Mouse (Mus musculus) myocyte (in vitro differentiated cells): ENCODE measurements around the gene Rab3il1. TPM values are rescaled to one million over a fixed set of nuclear protein-coding genes. Genes with fewer than 3 reads are reported as not detected.

Source experiments
- H3K27me3 ChIP-seq: one replicate; pipeline ENCODE4 v1.6.1; 2011; ENCODE audit not compliant: control insufficient read depth, insufficient read depth, insufficient read length
- H3K36me3 ChIP-seq: one replicate; pipeline ENCODE4 v1.6.1; 2011; ENCODE audit not compliant: control insufficient read depth, insufficient read depth
- H3K4me2 ChIP-seq: one replicate; pipeline ENCODE4 v1.6.1; 2011; ENCODE audit warnings: low read depth, control low read depth
- H3K4me3 ChIP-seq: one replicate; pipeline ENCODE4 v1.5.1; 2011; ENCODE audit warnings: mild to moderate bottlenecking, control low read depth, moderate library complexity
- H3K79me2 ChIP-seq: one replicate; pipeline ENCODE4 v1.6.1; 2011; ENCODE audit not compliant: control insufficient read depth, insufficient read depth
- H3ac ChIP-seq: one replicate; pipeline ENCODE4 v1.6.1; 2011; ENCODE audit not compliant: control insufficient read depth, insufficient read length
- CEBPB ChIP-seq: IDR thresholded peaks from 2 replicates; pipeline ENCODE4 v1.6.1; 2011; ENCODE audit warnings: mild to moderate bottlenecking, moderate library complexity; ENCODE audit not compliant: poor library complexity, insufficient read depth, severe bottlenecking
- E2F4 ChIP-seq: IDR thresholded peaks from one replicate; pipeline ENCODE4 v1.6.1; 2011; ENCODE audit warnings: mild to moderate bottlenecking, control low read depth, moderate library complexity; ENCODE audit not compliant: insufficient read depth
- MAX ChIP-seq: IDR thresholded peaks from one replicate; pipeline ENCODE4 v1.6.1; 2011; ENCODE audit warnings: low read depth, mild to moderate bottlenecking, control low read depth
- MYOD1 ChIP-seq, 3 experiments: IDR thresholded peaks; one replicate each; pipeline ENCODE4 v1.6.1; 2011; ENCODE audit warnings: control low read depth in 2 of 3, low read depth in 2 of 3, mild to moderate bottlenecking in 2 of 3, moderate library complexity in 1 of 3; ENCODE audit not compliant: insufficient read length in 2 of 3, control insufficient read depth in 1 of 3
- MYOG ChIP-seq, 3 experiments: IDR thresholded peaks; one replicate each; pipeline ENCODE4 v1.6.1; 2011; ENCODE audit warnings: control low read depth in 2 of 3, low read depth in 2 of 3, mild to moderate bottlenecking in 2 of 3; ENCODE audit not compliant: insufficient read length in 2 of 3, control insufficient read depth in 1 of 3, insufficient read depth in 1 of 3
- POLR2A ChIP-seq: IDR thresholded peaks from one replicate; pipeline ENCODE4 v1.6.1; 2011; ENCODE audit warnings: low read depth, mild to moderate bottlenecking, control low read depth, moderate library complexity; ENCODE audit not compliant: insufficient read length
- POLR2AphosphoS2 ChIP-seq: IDR thresholded peaks from one replicate; pipeline ENCODE4 v1.6.1; 2011; ENCODE audit warnings: low read depth, control low read depth; ENCODE audit not compliant: insufficient read length
- REST ChIP-seq: IDR thresholded peaks from one replicate; pipeline ENCODE4 v1.6.1; 2011; ENCODE audit warnings: mild to moderate bottlenecking, control low read depth, moderate library complexity; ENCODE audit not compliant: insufficient read depth, insufficient read length
- SRF ChIP-seq: IDR thresholded peaks from one replicate; pipeline ENCODE4 v1.6.1; 2011; ENCODE audit warnings: low read depth; ENCODE audit not compliant: control insufficient read depth, insufficient read length
- TCF12 ChIP-seq: IDR thresholded peaks from one replicate; pipeline ENCODE4 v1.6.1; 2011; ENCODE audit warnings: mild to moderate bottlenecking, control low read depth; ENCODE audit not compliant: poor library complexity, insufficient read depth, severe bottlenecking
- TCF3 ChIP-seq: IDR thresholded peaks from one replicate; pipeline ENCODE4 v1.6.1; 2011; ENCODE audit warnings: low read depth, control low read depth; ENCODE audit not compliant: insufficient read length
- USF1 ChIP-seq: IDR thresholded peaks from one replicate; pipeline ENCODE4 v1.6.1; 2011; ENCODE audit warnings: low read depth, mild to moderate bottlenecking, control low read depth, moderate library complexity
- polyA plus RNA-seq: library from polyadenylated mRNA; unstranded; fragments of >200 nt; fragmentation: generic; extraction: Trizol; gene quantifications from one replicate; pipeline ENCODE4 v1.2.1, GENCODE M21; 2012; ENCODE audit warnings: missing spikeins

Gene Rab3il1
- polyA plus RNA-seq, 1 experiment: 15.2 TPM

- H3K4me2 ChIP-seq: peak overlapping the region; percentile 92
- no peak overlapping the region for H3ac ChIP-seq
- H3K79me2 ChIP-seq: peaks cover 23% of the 10 kb centered on the region
- peaks cover 27% of the 10 kb centered on the region for H3K36me3 ChIP-seq
- no peaks in the 10 kb centered on the region for H3K27me3 ChIP-seq
- no peak overlapping the region for H3K4me3 ChIP-seq
- TF ChIP-seq POLR2AphosphoS2 (peak; percentile 72), E2F4 (no peak), TCF3 (no peak), USF1 (no peak), POLR2A (peak; percentile 20), REST (no peak)
Measured at GRCm38 (mm10) chr19:9985900-9986421, 15.5 kb upstream of the Rab3il1 start.

- Histone ChIP-seq H3K27me3 (no peaks in the 10 kb centered on the region), H3K36me3 (peaks cover 27% of the 10 kb centered on the region), H3K4me2 (peak overlapping the region; percentile 44), H3K4me3 (no peak overlapping the region), H3K79me2 (peaks cover 23% of the 10 kb centered on the region), H3ac (no peak overlapping the region)
- TF ChIP-seq MYOD1 (IDR thresholded peaks at IDR 0.05; ENCODE audit: control insufficient read depth in 1 of 3, insufficient read length in 2 of 3, low read depth in 2 of 3) (peak; percentile 18 to 88 (median 82)), CEBPB (no peak), MYOG (IDR thresholded peaks at IDR 0.05; ENCODE audit: control insufficient read depth in 1 of 3, insufficient read depth in 1 of 3, insufficient read length in 2 of 3, low read depth in 2 of 3) (peak in 2 of 3 experiments; percentile 82 to 94), TCF3 (peak; percentile 57), SRF (no peak), POLR2A (peak; percentile 21), POLR2AphosphoS2 (peak; percentile 78), MAX (no peak), USF1 (no peak), REST (no peak), E2F4 (no peak), TCF12 (peak; percentile 89)
Measured at GRCm38 (mm10) chr19:9987192-9987591, 14.3 kb upstream of the Rab3il1 start.

GRCm38 (mm10) chr19:9987593-9987992 is 13.9 kb upstream of the Rab3il1 start:
- H3K4me2 ChIP-seq: peak overlapping the region; percentile 37
- no peak for TF ChIP-seq MYOG (IDR thresholded peaks at IDR 0.05; ENCODE audit: control insufficient read depth in 1 of 3, insufficient read depth in 1 of 3, insufficient read length in 2 of 3, low read depth in 2 of 3)
- peak; percentile 59 for TF ChIP-seq POLR2AphosphoS2
- no peak for TF ChIP-seq CEBPB
- no peak for TF ChIP-seq TCF12

GRCm38 (mm10) chr19:9989171-9989883 is 12.1 kb upstream of the Rab3il1 start:
- Histone ChIP-seq H3K27me3 (no peaks in the 10 kb centered on the region), H3K36me3 (peaks cover 21% of the 10 kb centered on the region), H3K79me2 (peaks cover 7% of the 10 kb centered on the region), H3K4me3 (no peak overlapping the region), H3ac (no peak overlapping the region), H3K4me2 (no peak overlapping the region)
- TF ChIP-seq TCF3: no peak
- no peak for TF ChIP-seq POLR2AphosphoS2
- TF ChIP-seq TCF12: no peak
- no peak for TF ChIP-seq USF1
- TF ChIP-seq E2F4: no peak
- no peak for TF ChIP-seq MYOG (IDR thresholded peaks at IDR 0.05; ENCODE audit: control insufficient read depth in 1 of 3, insufficient read depth in 1 of 3, insufficient read length in 2 of 3, low read depth in 2 of 3)
- no peak for TF ChIP-seq CEBPB
- no peak for TF ChIP-seq POLR2A
- no peak for TF ChIP-seq SRF
- no peak for TF ChIP-seq MYOD1 (IDR thresholded peaks at IDR 0.05; ENCODE audit: control insufficient read depth in 1 of 3, insufficient read length in 2 of 3, low read depth in 2 of 3)
- no peak for TF ChIP-seq MAX
- no peak for TF ChIP-seq REST

More at GRCm38 (mm10) chr19:9987593-9987992, 13.9 kb upstream of the Rab3il1 start:
- Histone ChIP-seq H3ac (no peak overlapping the region), H3K79me2 (peaks cover 23% of the 10 kb centered on the region), H3K27me3 (no peaks in the 10 kb centered on the region), H3K36me3 (peaks cover 27% of the 10 kb centered on the region), H3K4me3 (no peak overlapping the region)

GRCm38 (mm10) chr19:9989884-9990256 is 11.6 kb upstream of the Rab3il1 start:
- H3K27me3 ChIP-seq: no peaks in the 10 kb centered on the region

More at GRCm38 (mm10) chr19:9989884-9990256, 11.6 kb upstream of the Rab3il1 start:
- Histone ChIP-seq H3K4me3 (no peak overlapping the region), H3K79me2 (peaks cover 2% of the 10 kb centered on the region), H3K4me2 (no peak overlapping the region), H3K36me3 (peaks cover 15% of the 10 kb centered on the region), H3ac (no peak overlapping the region)
- TF ChIP-seq POLR2AphosphoS2: no peak
- no peak for TF ChIP-seq TCF3
- TF ChIP-seq MYOG (IDR thresholded peaks at IDR 0.05; ENCODE audit: control insufficient read depth in 1 of 3, insufficient read depth in 1 of 3, insufficient read length in 2 of 3, low read depth in 2 of 3): no peak
- no peak for TF ChIP-seq USF1
- no peak for TF ChIP-seq SRF
